Mouse (Mus musculus): ENCODE results near the gene Upf3a.

- TF ChIP-seq CTCF (conservative IDR thresholded peaks at IDR 0.05; ENCODE audit: insufficient read depth, insufficient read length, low read depth, low read length) (no peak), POLR2A (IDR thresholded peaks at IDR 0.05; ENCODE audit: low read depth, low read length) (no peak)
Observed at GRCm38 (mm10) chr8:13793746-13794101, 8.3 kb downstream of the Upf3a start.
